Comparison of ENCODE assay signal across 11 mouse cellular contexts in the genomic region with DNA sequence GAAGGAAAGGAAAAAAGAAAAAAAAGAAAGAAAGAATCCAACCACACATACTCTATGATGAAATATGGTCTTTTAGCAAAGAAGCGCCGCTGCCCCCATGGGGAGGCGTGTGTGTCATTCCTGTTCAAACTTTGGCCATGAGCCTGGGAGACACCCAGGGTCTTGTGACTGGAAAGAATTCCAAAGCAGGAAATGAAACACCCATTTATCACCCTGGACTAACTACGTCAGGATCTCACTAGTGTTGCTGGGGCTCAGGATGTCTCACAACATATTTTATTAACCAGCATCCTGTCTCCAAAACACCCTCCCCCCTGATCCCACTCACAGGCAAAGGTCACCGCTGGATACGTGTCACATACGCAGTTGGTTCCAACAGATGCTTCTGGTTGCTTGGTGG. TPM values are rescaled to one million over a fixed set of nuclear protein-coding genes. Genes with fewer than 3 reads are reported as not detected.
DNase-seq lines count a peak whose midpoint lies in the region; ATAC-seq and TF ChIP-seq lines count a peak whose summit lies in the region.
"Had no signal": no experiment of that assay in that cellular context is flagged by ENCODE, and none has a peak within 500 bp of the region (broad histone marks: within the 10 kb centered on the region; RNA-seq: fewer than 3 reads in every experiment).

No protein-coding gene starts in this region.

- H3K4me3 ChIP-seq in liver, adult 2 months (ENCODE audit: insufficient read depth, low read depth, low read length) = no peak overlapping the region
- H3K4me3 ChIP-seq in liver, embryonic 11.5 days (ENCODE audit: low read depth, low read length) = no peak overlapping the region
- no peak overlapping the region for H3K4me3 ChIP-seq in heart, postnatal 0 days (ENCODE audit: low read depth, low read length)
- H3K4me3 ChIP-seq in limb, embryonic 10.5 days = no peak overlapping the region
- H3K4me3 ChIP-seq in stomach, postnatal 0 days (ENCODE audit: low read depth, low read length) = no peak overlapping the region
- H3K4me3 ChIP-seq in midbrain, embryonic 14.5 days (replicated peaks; ENCODE audit: low read depth, low read length) = no peak overlapping the region

- ATAC-seq in liver, embryonic 11.5 days (replicated peaks; ENCODE audit: low FRiP score) = no peak
- ATAC-seq in heart, postnatal 0 days (ENCODE audit: insufficient read depth, low read depth) = peak; percentile 34
- ATAC-seq in stomach, postnatal 0 days (ENCODE audit: low FRiP score, low TSS enrichment) = 0 out of 2 replicates have a peak, but pooled peaks have one; percentile 30
- ATAC-seq in midbrain, embryonic 14.5 days (ENCODE audit: low FRiP score, low TSS enrichment) = no peak

- H3K4me1 ChIP-seq in liver, adult 2 months (ENCODE audit: control insufficient read depth, insufficient read depth, low read length) = 0 out of 2 replicates have a peak, but pooled peaks cover 2% of the 10 kb centered on the region
- no peaks in the 10 kb centered on the region; the same call in 1 of the 2 replicates for H3K4me1 ChIP-seq in liver, embryonic 11.5 days (replicated peaks; ENCODE audit: control insufficient read depth, insufficient read depth, low read length)
- H3K4me1 ChIP-seq in heart, postnatal 0 days (ENCODE audit: control insufficient read depth, insufficient read depth) = peaks cover 46% of the 10 kb centered on the region
- peaks cover 68% of the 10 kb centered on the region for H3K4me1 ChIP-seq in limb, embryonic 10.5 days
- peaks cover 3% of the 10 kb centered on the region; the same call in 1 of the 2 replicates for H3K4me1 ChIP-seq in stomach, postnatal 0 days (replicated peaks; ENCODE audit: control insufficient read depth, insufficient read depth)
- H3K4me1 ChIP-seq in midbrain, embryonic 14.5 days (ENCODE audit: control insufficient read depth, insufficient read depth, low read length) = no peaks in the 10 kb centered on the region

- WGBS in liver, adult 2 months = 55% methylated on average over 7 of the region's 7 CpGs
- 65% methylated on average over 7 of the region's 7 CpGs for WGBS in liver, embryonic 11.5 days
- WGBS in heart, postnatal 0 days = 39% methylated on average over 7 of the region's 7 CpGs
- 54% methylated on average over 7 of the region's 7 CpGs for WGBS in limb, embryonic 10.5 days
- WGBS in stomach, postnatal 0 days = 49% methylated on average over 7 of the region's 7 CpGs
- WGBS in midbrain, embryonic 14.5 days = 93% methylated on average over 7 of the region's 7 CpGs

- no peaks in the 10 kb centered on the region for H3K79me2 ChIP-seq in liver, adult 2 months (ENCODE audit: control insufficient read depth, insufficient read depth, low read length)

- no peak overlapping the region for H3K4me2 ChIP-seq in liver, embryonic 11.5 days
- H3K4me2 ChIP-seq in heart, postnatal 0 days (ENCODE audit: low read depth, low read length) = no peak overlapping the region
- no peak overlapping the region for H3K4me2 ChIP-seq in stomach, postnatal 0 days (replicated peaks; ENCODE audit: low read depth)
- H3K4me2 ChIP-seq in midbrain, embryonic 14.5 days (ENCODE audit: low read length) = no peak overlapping the region

- no peak for TF ChIP-seq POLR2A in liver, adult 2 months (IDR thresholded peaks at IDR 0.05; ENCODE audit: extremely low read depth, insufficient read depth, low read length)

- no peaks in the 10 kb centered on the region for H3K27me3 ChIP-seq in liver, adult 2 months (ENCODE audit: control insufficient read depth, insufficient read depth, low read length)
- H3K27me3 ChIP-seq in liver, embryonic 11.5 days (replicated peaks; ENCODE audit: control insufficient read depth, insufficient read depth, low read length) = no peaks in the 10 kb centered on the region
- no peaks in the 10 kb centered on the region for H3K27me3 ChIP-seq in heart, postnatal 0 days (ENCODE audit: control insufficient read depth, insufficient read depth, low read length)
- H3K27me3 ChIP-seq in limb, embryonic 10.5 days (ENCODE audit: low read depth, poor library complexity, severe bottlenecking) = no peaks in the 10 kb centered on the region
- H3K27me3 ChIP-seq in stomach, postnatal 0 days (ENCODE audit: control insufficient read depth, insufficient read depth, low read length) = no peaks in the 10 kb centered on the region
- H3K27me3 ChIP-seq in midbrain, embryonic 14.5 days (ENCODE audit: control insufficient read depth, insufficient read depth, low read length) = no peaks in the 10 kb centered on the region

- no peaks in the 10 kb centered on the region for H3K36me3 ChIP-seq in liver, adult 2 months (ENCODE audit: control insufficient read depth, insufficient read depth, low read length)
- H3K36me3 ChIP-seq in liver, embryonic 11.5 days (ENCODE audit: control insufficient read depth, insufficient read depth, low read length) = no peaks in the 10 kb centered on the region
- no peaks in the 10 kb centered on the region for H3K36me3 ChIP-seq in heart, postnatal 0 days (replicated peaks; ENCODE audit: control insufficient read depth, insufficient read depth, low read length)
- H3K36me3 ChIP-seq in limb, embryonic 10.5 days = no peaks in the 10 kb centered on the region
- no peaks in the 10 kb centered on the region for H3K36me3 ChIP-seq in stomach, postnatal 0 days (ENCODE audit: control insufficient read depth, insufficient read depth, low read length)
- H3K36me3 ChIP-seq in midbrain, embryonic 14.5 days (ENCODE audit: control insufficient read depth, insufficient read depth, low read length) = no peaks in the 10 kb centered on the region

- H3K9me3 ChIP-seq in liver, embryonic 11.5 days (ENCODE audit: control insufficient read depth, low read length) = no peaks in the 10 kb centered on the region
- no peaks in the 10 kb centered on the region for H3K9me3 ChIP-seq in heart, postnatal 0 days (replicated peaks; ENCODE audit: control insufficient read depth, low read length)
- H3K9me3 ChIP-seq in limb, embryonic 10.5 days (replicated peaks) = no peaks in the 10 kb centered on the region
- H3K9me3 ChIP-seq in stomach, postnatal 0 days (ENCODE audit: control insufficient read depth, low read length) = no peaks in the 10 kb centered on the region
- H3K9me3 ChIP-seq in midbrain, embryonic 14.5 days (ENCODE audit: control insufficient read depth, low read length) = no peaks in the 10 kb centered on the region

- 0 out of 2 replicates have a peak overlapping the region, but pooled peaks have one; percentile 21 for H3K27ac ChIP-seq in liver, adult 2 months (replicated peaks; ENCODE audit: insufficient read depth, low read depth, low read length)
- H3K27ac ChIP-seq in liver, embryonic 11.5 days (ENCODE audit: low read depth, low read length) = no peak overlapping the region
- peak overlapping the region; percentile 49 for H3K27ac ChIP-seq in heart, postnatal 0 days (ENCODE audit: low read depth)
- peak overlapping the region; percentile 5; the same call in 1 of the 2 replicates for H3K27ac ChIP-seq in limb, embryonic 10.5 days
- no peak overlapping the region for H3K27ac ChIP-seq in stomach, postnatal 0 days (replicated peaks)
- no peak overlapping the region for H3K27ac ChIP-seq in midbrain, embryonic 14.5 days (replicated peaks; ENCODE audit: low read depth, low read length)

- H3K9ac ChIP-seq in liver, adult 2 months (ENCODE audit: low read depth, low read length) = no peak overlapping the region
- no peak overlapping the region for H3K9ac ChIP-seq in liver, embryonic 11.5 days (ENCODE audit: low read depth, low read length)
- H3K9ac ChIP-seq in heart, postnatal 0 days (replicated peaks; ENCODE audit: low read depth, low read length) = no peak overlapping the region
- H3K9ac ChIP-seq in stomach, postnatal 0 days (ENCODE audit: low read length) = no peak overlapping the region
- no peak overlapping the region for H3K9ac ChIP-seq in midbrain, embryonic 14.5 days (replicated peaks; ENCODE audit: low read length)

- no peak for TF ChIP-seq CTCF in liver, adult 2 months (IDR thresholded peaks at IDR 0.05; ENCODE audit: low read depth, low read length)
- TF ChIP-seq CTCF in heart, postnatal 0 days (IDR thresholded peaks at IDR 0.05; ENCODE audit: low read depth) = no peak
- 0 out of 2 replicates have a peak, but pooled peaks have one; percentile 23 for TF ChIP-seq CTCF in stomach, postnatal 0 days (IDR thresholded peaks at IDR 0.05; ENCODE audit: low read depth)

- DNase-seq in liver, adult 2 months (ENCODE audit: extremely low read depth, low read depth, low spot score) = peak; percentile 18
- no peak for DNase-seq in liver, embryonic 11.5 days (ENCODE audit: low spot score)
- DNase-seq in heart, postnatal 0 days (ENCODE audit: low spot score) = peak; percentile 69
- peak; percentile 47 for DNase-seq in limb, embryonic 10.5 days (ENCODE audit: low spot score)
- DNase-seq in stomach, postnatal 0 days (ENCODE audit: low spot score) = no peak
- no peak for DNase-seq in cerebellum, adult 9-10 months
- no peak for DNase-seq in layer of hippocampus, adult 9-11 months
- no peak for DNase-seq in midbrain, embryonic 14.5 days
- DNase-seq: left cerebral cortex, postnatal 4 days had no signal

- no peak for TF ChIP-seq EP300 in heart, postnatal 0 days (IDR thresholded peaks at IDR 0.05; ENCODE audit: low read depth)
- TF ChIP-seq EP300 in stomach, postnatal 0 days (optimal IDR thresholded peaks at IDR 0.05) = no peak

RNA-seq across cellular contexts. Expression of gene Gsto2, which starts 21.3 kb away (rescaled TPM):
- 0.40 and 1.3 TPM in 2 replicates for total RNA-seq in liver, adult 2 months (2014; rRNA removed)
- 0.32 TPM in 2 replicates for polyA plus RNA-seq in liver, adult 2 months (2012; rRNA removed)
- 0.55 and 0.67 TPM in 2 replicates for polyA plus RNA-seq in liver, embryonic 11.5 days (2014; fragmentation: Nextera tagmentation; extraction: Ambion mirVana)
- total RNA-seq in heart, postnatal 0 days (2014; rRNA removed; ENCODE audit: low replicate concordance) = 11.4 TPM in 1 of 2 replicates, not detected in the other
- 1.7 and 2.1 TPM in 2 replicates for polyA plus RNA-seq in heart, postnatal 0 days (2015; fragmentation: Nextera tagmentation; extraction: Ambion mirVana)
- 0.59 and 1.0 TPM in 2 replicates for polyA plus RNA-seq in limb, embryonic 10.5 days (2016; fragmentation: Nextera tagmentation; extraction: Ambion mirVana)
- 3.5 and 4.2 TPM in 2 replicates for polyA plus RNA-seq in stomach, postnatal 0 days (2015; fragmentation: Nextera tagmentation; extraction: Ambion mirVana)
- polyA plus RNA-seq in midbrain, embryonic 14.5 days (2014; fragmentation: Nextera tagmentation; extraction: Ambion mirVana) = 1.0 and 1.2 TPM in 2 replicates

RNA-seq across cellular contexts. Expression of gene Gsto1, which starts 31.8 kb away (rescaled TPM):
- total RNA-seq in liver, adult 2 months (2014; rRNA removed) = 149 and 176 TPM in 2 replicates
- 116 and 123 TPM in 2 replicates for polyA plus RNA-seq in liver, adult 2 months (2012; rRNA removed)
- 183 and 195 TPM in 2 replicates for polyA plus RNA-seq in liver, embryonic 11.5 days (2014; fragmentation: Nextera tagmentation; extraction: Ambion mirVana)
- total RNA-seq in heart, postnatal 0 days (2014; rRNA removed; ENCODE audit: low replicate concordance) = 136 and 146 TPM in 2 replicates
- 127 and 140 TPM in 2 replicates for polyA plus RNA-seq in heart, postnatal 0 days (2015; fragmentation: Nextera tagmentation; extraction: Ambion mirVana)
- polyA plus RNA-seq in limb, embryonic 10.5 days (2016; fragmentation: Nextera tagmentation; extraction: Ambion mirVana) = 241 and 258 TPM in 2 replicates
- 3,153 and 3,669 TPM in 2 replicates for polyA plus RNA-seq in stomach, postnatal 0 days (2015; fragmentation: Nextera tagmentation; extraction: Ambion mirVana)
- 115 and 150 TPM in 2 replicates for polyA plus RNA-seq in midbrain, embryonic 14.5 days (2014; fragmentation: Nextera tagmentation; extraction: Ambion mirVana)

RNA-seq across cellular contexts. Expression of gene Cfap43, which starts 32.5 kb away (rescaled TPM):
- total RNA-seq in liver, adult 2 months (2014; rRNA removed) = not detected in 2 replicates
- not detected in 2 replicates for polyA plus RNA-seq in liver, adult 2 months (2012; rRNA removed)
- polyA plus RNA-seq in liver, embryonic 11.5 days (2014; fragmentation: Nextera tagmentation; extraction: Ambion mirVana) = 0.04 TPM in 1 of 2 replicates, not detected in the other
- 0.08 TPM in 1 of 2 replicates, not detected in the other for total RNA-seq in heart, postnatal 0 days (2014; rRNA removed; ENCODE audit: low replicate concordance)
- 0.15 and 0.43 TPM in 2 replicates for polyA plus RNA-seq in heart, postnatal 0 days (2015; fragmentation: Nextera tagmentation; extraction: Ambion mirVana)
- polyA plus RNA-seq in limb, embryonic 10.5 days (2016; fragmentation: Nextera tagmentation; extraction: Ambion mirVana) = 0.05 and 0.09 TPM in 2 replicates
- polyA plus RNA-seq in stomach, postnatal 0 days (2015; fragmentation: Nextera tagmentation; extraction: Ambion mirVana) = 0.51 and 1.1 TPM in 2 replicates
- polyA plus RNA-seq in midbrain, embryonic 14.5 days (2014; fragmentation: Nextera tagmentation; extraction: Ambion mirVana) = 0.47 and 0.77 TPM in 2 replicates

RNA-seq across cellular contexts. Expression of gene Itprip, which starts 32.5 kb away (rescaled TPM):
- total RNA-seq in liver, adult 2 months (2014; rRNA removed) = 0.65 and 0.94 TPM in 2 replicates
- polyA plus RNA-seq in liver, adult 2 months (2012; rRNA removed) = 0.46 and 0.51 TPM in 2 replicates
- 9.2 and 9.8 TPM in 2 replicates for polyA plus RNA-seq in liver, embryonic 11.5 days (2014; fragmentation: Nextera tagmentation; extraction: Ambion mirVana)
- total RNA-seq in heart, postnatal 0 days (2014; rRNA removed; ENCODE audit: low replicate concordance) = 27.2 and 30.1 TPM in 2 replicates
- 9.5 and 10.5 TPM in 2 replicates for polyA plus RNA-seq in heart, postnatal 0 days (2015; fragmentation: Nextera tagmentation; extraction: Ambion mirVana)
- 19.0 and 27.5 TPM in 2 replicates for polyA plus RNA-seq in limb, embryonic 10.5 days (2016; fragmentation: Nextera tagmentation; extraction: Ambion mirVana)
- polyA plus RNA-seq in stomach, postnatal 0 days (2015; fragmentation: Nextera tagmentation; extraction: Ambion mirVana) = 7.9 and 9.0 TPM in 2 replicates
- polyA plus RNA-seq in midbrain, embryonic 14.5 days (2014; fragmentation: Nextera tagmentation; extraction: Ambion mirVana) = 3.4 and 5.2 TPM in 2 replicates

RNA-seq across cellular contexts. Expression of gene Cfap58, which starts 50.9 kb away (rescaled TPM):
- not detected in 2 replicates for total RNA-seq in liver, adult 2 months (2014; rRNA removed)
- not detected in 2 replicates for polyA plus RNA-seq in liver, adult 2 months (2012; rRNA removed)
- 0.04 TPM in 1 of 2 replicates, not detected in the other for polyA plus RNA-seq in liver, embryonic 11.5 days (2014; fragmentation: Nextera tagmentation; extraction: Ambion mirVana)
- not detected in 2 replicates for total RNA-seq in heart, postnatal 0 days (2014; rRNA removed; ENCODE audit: low replicate concordance)
- 0.04 and 0.18 TPM in 2 replicates for polyA plus RNA-seq in heart, postnatal 0 days (2015; fragmentation: Nextera tagmentation; extraction: Ambion mirVana)
- not detected in 2 replicates for polyA plus RNA-seq in limb, embryonic 10.5 days (2016; fragmentation: Nextera tagmentation; extraction: Ambion mirVana)
- not detected in 2 replicates for polyA plus RNA-seq in stomach, postnatal 0 days (2015; fragmentation: Nextera tagmentation; extraction: Ambion mirVana)
- 0.47 and 0.89 TPM in 2 replicates for polyA plus RNA-seq in midbrain, embryonic 14.5 days (2014; fragmentation: Nextera tagmentation; extraction: Ambion mirVana)
- total RNA-seq: ES-E14; neutrophil, adult 5-6 weeks had no signal

Comparison
In these comparisons a context has a peak if more than half of its experiments do, and no peak if none do; other contexts are left out.
1. DNase-seq: peak in liver, adult 2 months (single experiment), heart, postnatal 0 days (single experiment) and limb, embryonic 10.5 days (single experiment); none in liver, embryonic 11.5 days (single experiment), stomach, postnatal 0 days (single experiment), cerebellum, adult 9-10 months (single experiment), layer of hippocampus, adult 9-11 months (single experiment) and midbrain, embryonic 14.5 days (single experiment).
2. H3K27ac ChIP-seq: peak in liver, adult 2 months (single experiment), heart, postnatal 0 days (single experiment) and limb, embryonic 10.5 days (single experiment); none in liver, embryonic 11.5 days (single experiment), stomach, postnatal 0 days (single experiment) and midbrain, embryonic 14.5 days (single experiment).
3. ATAC-seq: peak in heart, postnatal 0 days (single experiment) and stomach, postnatal 0 days (single experiment); none in liver, embryonic 11.5 days (single experiment) and midbrain, embryonic 14.5 days (single experiment).
4. RNA of gene Gsto1, which starts 31.8 kb away (polyA plus RNA-seq): 3,153 to 3,669 TPM in stomach, postnatal 0 days; 241 to 258 TPM in limb, embryonic 10.5 days, 183 to 195 TPM in liver, embryonic 11.5 days, 127 to 140 TPM in heart, postnatal 0 days, 116 to 123 TPM in liver, adult 2 months and 115 to 150 TPM in midbrain, embryonic 14.5 days; every median in the first group is over 10 times any median in the second.